Mouse (Mus musculus) adrenal gland, postnatal 14 days (tissue): Measurements from ENCODE around the gene Ntsr2. TPM values are rescaled to one million over a fixed set of nuclear protein-coding genes. Genes with fewer than 3 reads are reported as not detected.
"Not testable (repeated sequence)": the region's sequence is repeated elsewhere in the genome, so short reads cannot be mapped to it uniquely, and the experiment has no call there.

ENCODE experiments used
- DNase-seq: peaks from one replicate; pipeline ENCODE4 v3.0.0; 2021; ENCODE audit warnings: mixed read lengths
- total RNA-seq: library from RNA; stranded (reverse); gene quantifications from 2 replicates; pipeline ENCODE4 v1.2.3, GENCODE M21; 2021

Gene Ntsr2
- total RNA-seq, 1 experiment from 2014 or later, result not detected

DNA sequence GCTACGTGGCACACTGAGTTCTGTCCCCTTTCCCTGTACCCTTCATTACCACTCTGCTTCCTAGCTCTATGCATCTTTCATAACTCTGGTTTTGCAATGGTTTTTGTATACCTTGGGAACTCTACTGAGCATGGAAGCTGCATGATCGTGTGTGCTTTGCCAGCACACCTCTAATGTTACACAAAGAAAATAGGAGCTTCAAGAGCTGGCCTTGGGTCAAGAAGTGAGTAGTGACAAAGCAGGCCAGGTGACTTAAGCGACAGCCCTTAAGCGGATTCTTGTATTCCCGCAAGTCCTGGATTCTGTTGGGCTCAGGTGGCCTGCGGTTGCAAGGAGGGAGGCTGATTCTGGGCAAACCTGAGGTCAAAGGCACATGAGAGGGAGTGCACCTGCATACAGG is 4.9 kb upstream of the Ntsr2 start:
- no peak for DNase-seq

DNA sequence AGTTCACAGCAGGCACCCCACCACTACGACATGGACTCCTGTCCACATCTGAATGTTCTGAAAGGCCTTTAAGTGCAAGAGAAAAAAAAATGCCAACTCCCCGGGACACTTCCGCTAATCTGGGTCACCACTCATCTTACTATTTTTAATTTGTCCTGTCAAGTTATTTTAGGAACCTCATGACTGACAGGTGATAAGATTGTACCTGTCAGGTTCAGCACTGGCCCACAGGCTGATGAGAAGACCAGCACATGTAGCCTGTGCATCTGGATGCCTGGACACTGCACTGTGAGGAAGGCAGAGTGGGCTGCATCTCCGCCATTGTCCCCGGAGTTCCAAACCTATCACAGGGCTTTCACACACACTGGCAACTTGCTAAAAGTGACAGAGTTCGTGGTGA is 3.4 kb upstream of the Ntsr2 start:
- no peak for DNase-seq

DNA sequence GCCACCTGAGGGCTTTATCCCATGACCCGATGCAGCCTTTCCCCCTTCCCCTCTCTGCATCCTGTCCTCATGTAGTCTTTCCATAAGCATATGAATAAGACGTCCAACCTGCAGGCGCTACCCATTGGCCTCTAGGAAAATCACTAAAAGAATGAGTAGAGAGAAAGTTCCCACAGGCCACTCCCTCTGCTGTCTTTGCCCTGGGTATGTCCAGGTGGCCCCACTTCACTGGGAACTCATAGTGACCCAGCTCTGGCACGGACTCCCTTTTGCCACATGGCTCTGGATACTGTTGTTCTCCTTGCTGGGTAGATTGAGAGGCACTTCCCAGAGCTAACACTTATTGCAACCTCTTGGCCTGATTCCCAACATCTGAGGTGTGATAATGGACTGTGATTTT is 2.4 kb downstream of the Ntsr2 start:
- DNase-seq, result no peak

DNA sequence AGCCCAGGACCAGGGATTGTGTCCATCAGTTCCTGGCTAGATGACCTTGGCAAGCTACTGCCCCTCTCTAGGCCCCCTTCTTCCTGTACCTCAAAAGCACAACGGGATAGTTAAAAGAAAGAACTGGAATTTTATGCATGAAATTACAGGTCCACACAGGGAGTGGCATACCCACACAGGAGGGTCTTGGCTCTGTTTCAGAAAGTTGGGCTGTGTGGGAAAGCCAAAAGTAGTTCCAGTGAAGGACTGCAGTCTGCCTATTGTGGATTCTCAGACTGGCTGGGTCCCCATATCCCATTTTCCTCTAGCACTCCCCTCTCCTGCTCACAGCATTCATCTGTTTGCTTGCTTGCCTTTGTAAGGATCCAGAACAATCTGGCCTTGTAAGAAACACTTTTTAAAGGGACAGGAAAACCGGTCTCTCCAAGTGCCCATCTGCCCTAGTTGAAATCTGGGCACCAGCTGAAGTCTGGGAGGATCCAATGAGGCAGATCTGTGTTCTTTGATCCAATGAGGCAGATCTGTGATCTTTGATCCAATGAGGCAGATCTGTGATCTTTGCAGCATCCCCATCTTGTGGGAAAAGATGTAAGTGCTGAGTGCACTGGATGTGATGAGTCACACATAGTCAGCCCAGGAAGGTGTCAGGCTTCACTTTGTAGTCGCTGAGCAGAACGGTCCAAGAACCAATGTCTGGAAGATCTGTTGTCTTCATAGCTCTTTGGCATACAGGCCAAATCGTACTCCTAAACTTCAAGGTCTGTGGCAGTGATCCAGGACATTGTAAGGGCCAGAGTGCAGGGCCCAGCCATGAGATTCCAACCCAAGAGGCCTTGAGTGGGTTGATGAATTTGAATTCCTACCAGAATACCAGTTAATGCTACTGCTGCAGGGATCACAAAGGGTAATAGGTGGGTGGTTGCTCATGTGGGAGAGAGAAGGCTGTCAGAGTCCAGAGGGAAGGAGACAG is 4.0 kb downstream of the Ntsr2 start:
- DNase-seq, result peak; percentile 47

DNA sequence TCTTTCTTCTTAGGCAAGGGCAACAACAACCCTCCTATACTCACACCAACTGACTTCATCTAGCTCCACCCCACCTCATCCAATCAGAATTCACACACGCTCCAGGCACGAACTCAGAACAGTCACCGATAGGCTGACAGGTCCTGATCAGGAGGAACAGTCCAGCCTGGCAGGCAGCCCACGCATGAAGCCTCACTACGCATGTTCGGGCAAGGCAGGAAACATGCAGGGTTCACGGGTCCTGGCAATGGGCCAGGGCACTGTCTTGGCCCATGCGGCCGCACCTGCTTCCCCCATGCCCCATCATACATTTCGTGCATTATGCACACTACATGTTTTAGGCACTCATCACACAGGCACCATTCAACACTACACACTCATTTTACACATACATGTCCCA is 8.3 kb downstream of the Ntsr2 start:
- DNase-seq, result peak; percentile 39

DNA sequence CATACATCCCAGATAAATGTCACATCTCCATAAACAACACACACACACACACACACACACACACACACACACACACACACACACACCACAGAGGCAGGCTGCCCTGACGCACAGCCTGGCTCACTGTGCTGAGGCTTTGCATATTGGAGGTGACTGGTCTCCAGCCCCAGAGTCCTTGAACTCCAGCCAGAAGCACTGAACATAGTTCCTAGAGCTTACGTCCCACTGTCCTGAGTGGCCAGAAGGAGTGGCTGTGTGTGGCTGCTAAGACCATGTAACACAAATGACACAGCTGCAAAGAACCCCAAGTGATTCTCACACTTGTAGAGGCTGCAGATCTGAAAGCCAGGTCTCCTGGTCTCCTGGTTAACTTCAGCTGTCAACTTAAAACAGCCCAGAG is 8.8 kb downstream of the Ntsr2 start:
- peak; percentile 83 for DNase-seq

DNA sequence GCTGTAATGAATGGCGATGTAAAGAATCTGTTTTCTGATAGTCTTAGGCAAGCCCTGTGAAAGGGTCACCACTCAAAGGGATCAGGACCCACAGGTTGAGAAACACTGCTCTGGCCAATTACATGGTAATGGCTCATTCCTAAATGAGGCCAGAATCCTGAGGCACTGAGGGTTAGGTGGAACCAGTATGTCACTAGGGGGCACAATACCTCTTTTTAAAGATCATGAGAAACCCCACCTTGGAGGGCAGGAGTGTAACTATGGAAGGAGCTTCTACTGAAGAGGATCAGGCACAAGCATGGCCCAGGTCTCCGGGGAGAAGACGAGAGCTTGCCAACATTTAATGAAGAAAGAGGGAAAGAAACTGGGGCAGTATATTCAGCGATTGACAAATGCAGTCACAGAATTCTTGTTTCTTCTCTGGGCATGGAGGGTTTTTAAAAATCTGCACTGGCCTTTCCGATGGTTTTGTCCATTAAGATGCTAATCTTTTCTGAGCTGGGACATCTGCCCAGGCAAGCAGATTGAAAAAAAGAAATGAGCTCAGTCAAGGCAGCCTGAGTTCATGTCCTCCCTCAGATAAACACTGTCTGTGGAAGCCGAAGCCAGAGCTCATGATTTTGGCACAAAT is 9.9 kb downstream of the Ntsr2 start:
- DNase-seq, result peak; percentile 24

DNA sequence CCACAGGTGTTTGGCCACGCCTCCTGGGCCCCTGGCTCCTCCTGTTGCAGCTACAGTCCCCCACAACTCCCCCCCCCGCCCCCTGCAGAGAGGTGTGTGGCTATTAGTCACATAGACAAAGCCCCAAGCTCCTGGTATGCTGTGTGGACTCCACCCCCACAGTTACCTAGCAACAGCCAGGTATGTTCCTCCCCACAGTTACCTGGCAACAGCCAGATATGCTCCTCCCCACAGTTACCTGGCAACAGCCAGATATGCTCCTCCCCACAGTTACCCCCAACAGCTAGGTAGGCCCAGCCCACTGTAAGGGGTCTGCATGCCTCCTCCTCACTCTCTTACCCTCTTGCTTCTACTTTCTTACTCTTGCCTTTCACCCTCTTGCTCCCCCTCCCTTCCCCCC is 11.8 kb downstream of the Ntsr2 start:
- no peak for DNase-seq

DNA sequence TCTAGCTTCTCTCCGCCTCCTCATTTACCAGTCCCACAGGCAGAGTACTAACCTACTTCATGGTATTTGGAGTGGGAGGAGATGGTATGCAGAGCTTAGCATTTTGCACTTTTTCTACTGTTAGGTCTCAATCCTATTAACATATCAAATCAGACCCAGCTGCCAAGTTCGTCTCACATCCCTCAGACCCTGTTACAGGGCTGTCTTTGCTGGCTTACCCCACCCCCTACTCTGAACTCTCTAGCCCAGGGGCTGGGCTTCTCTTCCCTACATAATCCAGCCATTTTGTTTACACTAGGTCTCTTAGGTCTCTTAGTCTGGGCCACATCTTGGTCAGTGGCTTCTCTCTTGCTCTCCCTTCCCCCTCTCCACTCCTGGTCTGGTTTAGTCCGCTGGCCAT is 16.0 kb downstream of the Ntsr2 start:
- DNase-seq, result no peak

DNA sequence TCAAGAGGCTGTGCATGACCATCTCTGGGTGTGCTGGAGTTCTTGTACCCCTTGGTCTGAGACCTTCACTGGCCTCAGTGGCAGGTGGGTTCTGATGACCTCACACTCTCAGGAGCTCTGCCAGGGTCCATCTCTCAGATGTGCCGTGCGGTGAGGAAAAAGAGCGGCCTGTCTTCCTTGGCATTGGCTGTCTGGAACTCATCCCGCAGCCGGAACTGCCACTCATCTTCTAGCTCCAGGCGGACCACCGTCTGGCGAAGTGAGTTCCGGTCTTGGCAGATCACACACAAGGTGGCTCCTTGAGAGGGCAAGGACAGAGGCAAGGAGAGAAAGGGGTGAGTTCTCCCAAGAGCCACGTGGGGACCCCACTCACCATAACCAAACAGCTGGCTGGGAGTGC is 19.1 kb downstream of the Ntsr2 start:
- no peak for DNase-seq

DNA sequence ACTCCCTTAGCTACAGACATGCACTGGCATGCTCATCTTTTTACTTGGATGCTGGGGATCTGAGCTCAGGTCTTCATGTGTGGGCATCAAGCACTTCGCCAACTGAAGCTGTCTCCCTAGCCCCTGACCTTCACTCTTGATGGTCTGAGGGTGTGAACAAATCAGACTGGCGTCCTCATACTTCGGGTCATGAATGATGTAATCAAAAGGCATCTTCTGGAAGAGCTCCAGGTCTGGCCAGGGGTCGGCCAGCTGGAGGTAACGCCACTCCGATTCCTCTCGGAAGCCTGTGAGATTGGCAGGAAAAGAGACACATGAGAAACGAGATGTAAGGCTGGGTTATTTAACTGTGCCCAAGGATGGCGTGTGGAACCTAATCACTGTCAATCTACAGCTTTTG is 37.4 kb downstream of the Ntsr2 start:
- peak; percentile 42 for DNase-seq

DNA sequence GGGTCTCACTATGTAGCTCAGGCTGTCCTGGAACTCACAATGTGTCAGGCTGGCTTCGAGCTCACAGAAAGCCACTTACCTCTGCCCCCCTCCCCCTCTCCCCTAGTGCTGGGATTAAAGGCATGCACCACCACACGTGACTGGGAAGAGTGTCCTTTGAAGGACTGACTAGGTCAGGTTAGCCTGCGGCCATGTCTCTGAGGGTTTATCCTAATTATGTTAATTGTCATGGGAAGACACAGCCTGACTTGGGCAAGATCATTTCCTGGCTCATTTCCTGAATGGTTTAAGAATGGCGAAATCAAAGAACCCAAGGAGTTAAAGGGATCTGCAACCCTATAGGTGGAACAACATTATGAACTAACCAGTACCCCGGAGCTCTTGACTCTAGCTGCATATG is 41.6 kb downstream of the Ntsr2 start:
- no peak for DNase-seq

DNA sequence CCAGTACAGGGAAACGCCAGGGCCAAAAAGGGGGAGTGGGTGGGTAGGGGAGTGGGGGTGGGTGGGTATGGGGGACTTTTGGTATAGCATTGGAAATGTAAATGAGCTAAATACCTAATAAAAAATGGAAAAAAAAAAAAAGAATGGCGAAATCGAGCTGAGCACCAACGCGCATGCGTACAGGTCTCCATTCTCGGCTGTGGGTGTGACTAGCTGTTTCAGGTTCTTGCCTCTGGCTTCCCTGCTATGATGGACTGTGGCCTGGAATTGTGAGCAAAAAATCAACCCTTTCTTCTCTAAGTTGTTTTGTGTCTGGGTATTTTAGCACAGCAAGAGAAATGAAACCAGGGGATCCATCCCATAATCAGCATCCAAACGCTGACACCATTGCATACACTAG is 42.1 kb downstream of the Ntsr2 start:
- not testable (repeated sequence) for DNase-seq

DNA sequence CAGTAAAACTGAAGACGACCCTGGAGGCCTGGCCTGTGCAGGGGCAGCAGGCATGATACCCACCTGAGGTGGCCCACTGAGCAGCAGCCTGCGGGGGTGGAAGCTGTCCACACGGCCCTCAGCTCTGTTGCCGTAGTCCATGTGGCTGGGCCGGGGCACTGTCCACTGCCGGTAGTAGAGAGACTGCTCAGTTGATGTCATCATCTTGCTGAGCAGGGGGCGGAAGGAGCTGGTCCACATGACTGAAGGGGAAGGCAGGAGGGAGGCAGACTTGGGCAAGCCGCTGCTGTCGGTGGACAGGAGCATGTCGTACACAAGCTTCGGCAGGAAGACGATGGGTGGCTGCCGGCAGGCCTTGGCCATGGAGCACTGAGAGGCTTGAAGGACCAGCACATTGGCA is 43.0 kb downstream of the Ntsr2 start:
- no peak for DNase-seq

DNA sequence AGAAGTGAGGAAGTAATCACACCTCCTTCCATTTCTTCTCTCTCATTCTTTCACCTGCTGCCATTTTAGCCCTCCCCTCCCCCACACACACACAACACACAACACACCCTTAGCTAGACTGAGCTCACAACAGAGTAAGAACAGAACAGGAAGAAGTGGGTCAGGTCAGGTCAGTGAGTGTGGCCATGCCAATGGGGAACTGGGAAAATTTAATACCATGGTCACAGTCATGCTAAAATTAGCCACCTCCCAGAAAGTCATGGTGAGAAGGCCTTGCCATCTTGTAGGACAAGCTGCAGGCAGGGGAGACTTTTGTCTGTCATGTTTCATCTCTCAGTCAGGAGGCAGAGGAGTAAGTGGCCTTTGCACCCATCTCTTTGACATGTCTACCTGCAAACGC is 45.5 kb downstream of the Ntsr2 start:
- no peak for DNase-seq

Other genes starting within 250 kb of the Ntsr2 start
- 135 and 224 TPM in 2 replicates for gene Lpin1, start 42.4 kb upstream of the Ntsr2 start, total RNA-seq
- gene Greb1, start 147.5 kb downstream of the Ntsr2 start, total RNA-seq, result 27.6 and 35.4 TPM in 2 replicates
- gene E2f6, start 157.6 kb downstream of the Ntsr2 start, total RNA-seq, result 33.4 and 35.7 TPM in 2 replicates
- 61.6 and 64.0 TPM in 2 replicates for gene Rock2, start 241.5 kb downstream of the Ntsr2 start, total RNA-seq